Mouse (Mus musculus) ES-E14 (cell line): ENCODE results near the gene Gfpt1.

ENCODE experiments used
- CHD2 ChIP-seq: IDR thresholded peaks from 2 replicates; pipeline ENCODE4 v1.6.1; 2014; ENCODE audit warnings: mild to moderate bottlenecking, low read depth, low read length, inconsistent platforms
- HCFC1 ChIP-seq: IDR thresholded peaks from 2 replicates; pipeline ENCODE4 v1.6.1; 2012; ENCODE audit warnings: low read length, inconsistent platforms, borderline replicate concordance; ENCODE audit not compliant: insufficient read depth
- MAFK ChIP-seq: IDR thresholded peaks from 2 replicates; pipeline ENCODE4 v1.6.1; 2014; ENCODE audit warnings: mild to moderate bottlenecking, low read depth, low read length, inconsistent platforms; ENCODE audit not compliant: insufficient read depth
- ZC3H11A ChIP-seq: IDR thresholded peaks from 2 replicates; pipeline ENCODE4 v1.6.1; 2012; ENCODE audit warnings: low read depth, mild to moderate bottlenecking, inconsistent platforms, low read length, borderline replicate concordance
- ZNF384 ChIP-seq: IDR thresholded peaks from 2 replicates; pipeline ENCODE4 v1.6.1; 2012; ENCODE audit warnings: low read depth, low read length, inconsistent platforms

- no peak for TF ChIP-seq CHD2
- TF ChIP-seq ZC3H11A, result no peak
- TF ChIP-seq MAFK, result no peak
- no peak for TF ChIP-seq ZNF384
- no peak for TF ChIP-seq HCFC1
Observed at GRCm38 (mm10) chr6:87129861-87130260, 87.2 kb downstream of the Gfpt1 start.
